In genomic region chr10:81551597-81552102, GRCm38 (mm10) we compare ENCODE assay signal across 8 mouse cellular contexts. TPM values are rescaled to one million over a fixed set of nuclear protein-coding genes. Genes with fewer than 3 reads are reported as not detected.
DNase-seq lines count a peak whose midpoint lies in the region; ATAC-seq and TF ChIP-seq lines count a peak whose summit lies in the region.

No protein-coding gene starts in this region.

- no peaks in the 10 kb centered on the region for H3K27me3 ChIP-seq in lung, embryonic 14.5 days (ENCODE audit: insufficient read depth, low read length)
- H3K27me3 ChIP-seq in thymus, adult 2 months (ENCODE audit: control insufficient read depth, insufficient read depth, low read length), result no peaks in the 10 kb centered on the region

- peak; percentile 88 for ATAC-seq in lung, embryonic 14.5 days (ENCODE audit: insufficient read depth)

- no peaks in the 10 kb centered on the region for H3K9me3 ChIP-seq in lung, embryonic 14.5 days (ENCODE audit: low read depth, low read length)

- H3K4me3 ChIP-seq in lung, embryonic 14.5 days (ENCODE audit: low read depth, low read length), result no peak overlapping the region
- no peak overlapping the region for H3K4me3 ChIP-seq in olfactory bulb, adult 2 months (ENCODE audit: insufficient read depth, low read depth, low read length)
- no peak overlapping the region for H3K4me3 ChIP-seq in thymus, adult 2 months (ENCODE audit: control insufficient read depth, insufficient read depth, low read length)

- H3K36me3 ChIP-seq in lung, embryonic 14.5 days (ENCODE audit: insufficient read depth), result no peaks in the 10 kb centered on the region
- no peaks in the 10 kb centered on the region for H3K36me3 ChIP-seq in thymus, adult 2 months (ENCODE audit: control insufficient read depth, insufficient read depth, low read length)

- H3K4me1 ChIP-seq in lung, embryonic 14.5 days (ENCODE audit: insufficient read depth), result no peaks in the 10 kb centered on the region
- H3K4me1 ChIP-seq in olfactory bulb, adult 2 months (ENCODE audit: control insufficient read depth, insufficient read depth, low read length), result peaks cover 7% of the 10 kb centered on the region; the same call in 1 of the 2 replicates
- H3K4me1 ChIP-seq in thymus, adult 2 months (replicated peaks; ENCODE audit: control insufficient read depth, insufficient read depth, low read length), result peaks cover 21% of the 10 kb centered on the region

- no peak overlapping the region for H3K9ac ChIP-seq in lung, embryonic 14.5 days

- peak; percentile 89 for TF ChIP-seq CTCF in lung, embryonic 14.5 days (IDR thresholded peaks at IDR 0.05; ENCODE audit: low read depth)
- peak; percentile 100 for TF ChIP-seq CTCF in olfactory bulb, adult 2 months (IDR thresholded peaks at IDR 0.05; ENCODE audit: insufficient read depth, low read depth, low read length)
- TF ChIP-seq CTCF in thymus, adult 2 months (IDR thresholded peaks at IDR 0.05; ENCODE audit: borderline replicate concordance, control insufficient read depth, extremely low read depth, insufficient read depth, low read length, poor library complexity), result peak; percentile 99

- peak; percentile 95 for DNase-seq in MN1 (ENCODE audit: low spot score)
- peak; percentile 83 for DNase-seq in cerebellum, adult 11-12 months
- peak; percentile 81 for DNase-seq in forelimb bud, embryonic 11.5 days (ENCODE audit: low read depth, low spot score)
- DNase-seq in heart, postnatal 4 days, result peak; percentile 90
- peak; percentile 84 for DNase-seq in layer of hippocampus, adult 8-10 months (ENCODE audit: low spot score in 2 of 2)
- peak; percentile 87 for DNase-seq in lung, embryonic 14.5 days
- DNase-seq in thymus, adult 2 months, result peak; percentile 83

- H3K4me2 ChIP-seq in lung, embryonic 14.5 days, result no peak overlapping the region

- H3K27ac ChIP-seq in lung, embryonic 14.5 days (ENCODE audit: low read depth), result no peak overlapping the region
- peak overlapping the region; percentile 52; the same call in 1 of the 2 replicates for H3K27ac ChIP-seq in olfactory bulb, adult 2 months (ENCODE audit: insufficient read depth, low read depth, low read length)
- H3K27ac ChIP-seq in thymus, adult 2 months (ENCODE audit: control insufficient read depth, insufficient read depth, low read length), result peak overlapping the region; percentile 51

- TF ChIP-seq POLR2A in olfactory bulb, adult 2 months (IDR thresholded peaks at IDR 0.05; ENCODE audit: insufficient read depth, low read depth, low read length), result no peak
- TF ChIP-seq POLR2A in thymus, adult 2 months (IDR thresholded peaks at IDR 0.05; ENCODE audit: control insufficient read depth, extremely low read depth, insufficient read depth, low read length, poor library complexity), result 0 out of 2 replicates have a peak, but pooled peaks have one; percentile 22

- 1% methylated on average over 12 of the region's 12 CpGs for WGBS in lung, embryonic 14.5 days
- 1% methylated on average over 12 of the region's 12 CpGs for WGBS in olfactory bulb, adult 2 months
- under 1% methylated on average over 12 of the region's 12 CpGs for WGBS in thymus, adult 2 months

RNA-seq across cellular contexts. Expression of gene Gna11, which starts 6.7 kb away (rescaled TPM):
- total RNA-seq in heart, postnatal 4 days (2021), result 10 to 100 TPM; 58.5 to 62.7 TPM
- total RNA-seq in layer of hippocampus, adult 8-10 months (2022), result 100 to 1,000 TPM; 106 to 120 (median 114) TPM
- 81.2 and 88.2 TPM in 2 replicates for polyA plus RNA-seq in lung, embryonic 14.5 days (2014; fragmentation: Nextera tagmentation; extraction: Ambion mirVana)
- not detected in 2 replicates for polyA plus RNA-seq in olfactory bulb, adult 2 months (2012; ENCODE audit: insufficient read depth, insufficient read length, low replicate concordance, missing spikeins)
- 73.1 and 81.0 TPM in 2 replicates for polyA plus RNA-seq in thymus, adult 2 months (2012; rRNA removed)

RNA-seq across cellular contexts. Expression of gene Aes, which starts 7.6 kb away (rescaled TPM):
- 100 to 1,000 TPM; 821 to 843 TPM for total RNA-seq in heart, postnatal 4 days (2021)
- total RNA-seq in layer of hippocampus, adult 8-10 months (2022), result 100 to 1,000 TPM; 659 to 695 (median 670) TPM
- polyA plus RNA-seq in lung, embryonic 14.5 days (2014; fragmentation: Nextera tagmentation; extraction: Ambion mirVana), result 360 and 404 TPM in 2 replicates
- 1,500 TPM in 1 of 2 replicates, not detected in the other for polyA plus RNA-seq in olfactory bulb, adult 2 months (2012; ENCODE audit: insufficient read depth, insufficient read length, low replicate concordance, missing spikeins)
- polyA plus RNA-seq in thymus, adult 2 months (2012; rRNA removed), result 3,110 and 3,125 TPM in 2 replicates

RNA-seq across cellular contexts. Expression of gene Tle2, which starts 22.7 kb away (rescaled TPM):
- 10 to 100 TPM; 15.3 to 17.1 TPM for total RNA-seq in heart, postnatal 4 days (2021)
- 10 to 100 TPM; 34.5 to 59.9 (median 38.5) TPM for total RNA-seq in layer of hippocampus, adult 8-10 months (2022)
- 27.5 and 32.5 TPM in 2 replicates for polyA plus RNA-seq in lung, embryonic 14.5 days (2014; fragmentation: Nextera tagmentation; extraction: Ambion mirVana)
- polyA plus RNA-seq in olfactory bulb, adult 2 months (2012; ENCODE audit: insufficient read depth, insufficient read length, low replicate concordance, missing spikeins), result not detected in 2 replicates
- polyA plus RNA-seq in thymus, adult 2 months (2012; rRNA removed), result 100 and 115 TPM in 2 replicates

RNA-seq across cellular contexts. Expression of gene Gna15, which starts 27.6 kb away (rescaled TPM):
- total RNA-seq in heart, postnatal 4 days (2021), result under 1 TPM; 0.48 to 0.56 TPM
- total RNA-seq in layer of hippocampus, adult 8-10 months (2022), result 1 to 10 TPM; 2.5 to 9.7 (median 5.7) TPM
- polyA plus RNA-seq in lung, embryonic 14.5 days (2014; fragmentation: Nextera tagmentation; extraction: Ambion mirVana), result 1.1 and 1.7 TPM in 2 replicates
- polyA plus RNA-seq in olfactory bulb, adult 2 months (2012; ENCODE audit: insufficient read depth, insufficient read length, low replicate concordance, missing spikeins), result not detected in 2 replicates
- polyA plus RNA-seq in thymus, adult 2 months (2012; rRNA removed), result 9.5 and 10.6 TPM in 2 replicates

RNA-seq across cellular contexts. Expression of gene Tle6, which starts 49.2 kb away (rescaled TPM):
- total RNA-seq in heart, postnatal 4 days (2021), result 10 to 100 TPM in 1 of 2 experiments, 1 to 10 TPM in 1; 7.2 to 10.6 TPM
- total RNA-seq in layer of hippocampus, adult 8-10 months (2022), result 1 to 10 TPM; 5.0 to 7.3 (median 5.9) TPM
- polyA plus RNA-seq in lung, embryonic 14.5 days (2014; fragmentation: Nextera tagmentation; extraction: Ambion mirVana), result 24.1 and 25.2 TPM in 2 replicates
- polyA plus RNA-seq in olfactory bulb, adult 2 months (2012; ENCODE audit: insufficient read depth, insufficient read length, low replicate concordance, missing spikeins), result not detected in 2 replicates
- 22.5 and 28.8 TPM in 2 replicates for polyA plus RNA-seq in thymus, adult 2 months (2012; rRNA removed)
